Comparison of ENCODE assay signal across 25 mouse cellular contexts in the genomic region with DNA sequence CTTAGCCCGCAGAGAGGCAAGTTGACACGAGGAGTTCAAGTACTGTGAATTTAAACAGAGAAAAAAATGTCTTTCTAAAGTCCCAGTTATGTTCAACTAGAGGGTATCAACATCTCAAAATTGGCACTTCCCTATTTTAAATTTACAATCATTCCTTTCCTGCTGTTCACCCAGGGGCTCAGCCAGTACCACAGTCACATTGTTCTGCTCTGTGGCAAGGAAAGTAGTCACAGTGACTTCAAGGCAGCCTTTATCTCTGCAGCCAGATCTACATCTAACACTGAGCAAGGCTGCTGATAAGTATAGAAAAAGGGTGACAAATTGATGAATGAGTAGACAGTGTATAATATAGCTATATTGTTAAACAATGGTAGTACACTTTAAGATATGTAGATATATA.
DNase-seq lines count a peak whose midpoint lies in the region; ATAC-seq and TF ChIP-seq lines count a peak whose summit lies in the region.
"Had no signal": no experiment of that assay in that cellular context is flagged by ENCODE, and none has a peak within 500 bp of the region (broad histone marks: within the 10 kb centered on the region; RNA-seq: fewer than 3 reads in every experiment).

No protein-coding gene starts in this region.

- no peaks in the 10 kb centered on the region for H3K9me3 ChIP-seq in midbrain, embryonic 14.5 days (ENCODE audit: control insufficient read depth, low read length)
- no peaks in the 10 kb centered on the region for H3K9me3 ChIP-seq in midbrain, postnatal 0 days (ENCODE audit: low read length)
- no peaks in the 10 kb centered on the region for H3K9me3 ChIP-seq in CH12.LX (replicated peaks; ENCODE audit: low read length)
- H3K9me3 ChIP-seq: embryonic facial prominence, embryonic 10.5 days; embryonic facial prominence, embryonic 15.5 days; forebrain, embryonic 15.5 days; heart, embryonic 10.5 days; heart, embryonic 15.5 days; hindbrain, embryonic 12.5 days; limb, embryonic 13.5 days; lung, embryonic 15.5 days; neural tube, embryonic 15.5 days had no signal

- no peak overlapping the region for H3K9ac ChIP-seq in midbrain, embryonic 14.5 days (replicated peaks; ENCODE audit: low read length)
- no peak overlapping the region for H3K9ac ChIP-seq in midbrain, postnatal 0 days (replicated peaks; ENCODE audit: low read length, poor library complexity, severe bottlenecking)
- H3K9ac ChIP-seq in CH12.LX (ENCODE audit: insufficient read depth, low read depth) = no peak overlapping the region
- H3K9ac ChIP-seq: embryonic facial prominence, embryonic 15.5 days; forebrain, embryonic 15.5 days; heart, embryonic 15.5 days; hindbrain, embryonic 12.5 days; limb, embryonic 13.5 days; lung, embryonic 15.5 days; neural tube, embryonic 15.5 days had no signal

- in situ Hi-C loops in CH12.LX (cut with MboI; ENCODE audit: low pct_ligation_motif_present, low pct_unique_long_range_greater_than_20kb, low sequenced_read_pairs) = no loop called here

- no peak overlapping the region for H3K27ac ChIP-seq in midbrain, embryonic 14.5 days (replicated peaks; ENCODE audit: low read depth, low read length)
- H3K27ac ChIP-seq in midbrain, postnatal 0 days (ENCODE audit: low read depth, low read length) = no peak overlapping the region
- no peak overlapping the region for H3K27ac ChIP-seq in CH12.LX (ENCODE audit: insufficient read depth, low read depth)
- H3K27ac ChIP-seq: embryonic facial prominence, embryonic 10.5 days; embryonic facial prominence, embryonic 15.5 days; forebrain, embryonic 15.5 days; heart, embryonic 10.5 days; heart, embryonic 15.5 days; hindbrain, embryonic 12.5 days; hindbrain, postnatal 0 days; limb, embryonic 13.5 days; lung, embryonic 15.5 days; neural tube, embryonic 15.5 days had no signal

- H3K79me2 ChIP-seq in CH12.LX (replicated peaks; ENCODE audit: control insufficient read depth, extremely low read depth, insufficient read depth, poor library complexity, severe bottlenecking) = no peaks in the 10 kb centered on the region

- no peaks in the 10 kb centered on the region for H3K36me3 ChIP-seq in midbrain, embryonic 14.5 days (ENCODE audit: control insufficient read depth, insufficient read depth, low read length)
- H3K36me3 ChIP-seq in midbrain, postnatal 0 days (ENCODE audit: insufficient read depth, low read length) = no peaks in the 10 kb centered on the region
- no peaks in the 10 kb centered on the region for H3K36me3 ChIP-seq in CH12.LX (replicated peaks in 1 of 2; ENCODE audit: control insufficient read depth in 1 of 2, insufficient read depth in 1 of 2, low read length in 1 of 2)
- H3K36me3 ChIP-seq: embryonic facial prominence, embryonic 10.5 days; embryonic facial prominence, embryonic 15.5 days; forebrain, embryonic 15.5 days; heart, embryonic 10.5 days; heart, embryonic 15.5 days; hindbrain, embryonic 12.5 days; limb, embryonic 13.5 days; lung, embryonic 15.5 days; neural tube, embryonic 15.5 days had no signal

- H3K4me3 ChIP-seq in midbrain, embryonic 14.5 days (replicated peaks; ENCODE audit: low read depth, low read length) = no peak overlapping the region
- H3K4me3 ChIP-seq in midbrain, postnatal 0 days (ENCODE audit: low read depth, low read length) = no peak overlapping the region
- no peak overlapping the region for H3K4me3 ChIP-seq in CH12.LX (replicated peaks in 1 of 3; ENCODE audit: low read depth in 2 of 3, low read length in 2 of 3, poor library complexity in 1 of 3)
- H3K4me3 ChIP-seq: embryonic facial prominence, embryonic 10.5 days; embryonic facial prominence, embryonic 15.5 days; forebrain, embryonic 15.5 days; heart, embryonic 10.5 days; heart, embryonic 15.5 days; hindbrain, embryonic 12.5 days; limb, embryonic 13.5 days; lung, embryonic 15.5 days; neural tube, embryonic 15.5 days had no signal

- no peak overlapping the region for H3K4me2 ChIP-seq in midbrain, embryonic 14.5 days (ENCODE audit: low read length)
- H3K4me2 ChIP-seq in midbrain, postnatal 0 days (ENCODE audit: low read depth, low read length, poor library complexity, severe bottlenecking) = no peak overlapping the region
- no peak overlapping the region for H3K4me2 ChIP-seq in CH12.LX (ENCODE audit: insufficient read depth, low read depth, poor library complexity, severe bottlenecking)
- H3K4me2 ChIP-seq: embryonic facial prominence, embryonic 15.5 days; forebrain, embryonic 15.5 days; heart, embryonic 15.5 days; hindbrain, embryonic 12.5 days; limb, embryonic 13.5 days; liver, embryonic 11.5 days; lung, embryonic 15.5 days; neural tube, embryonic 15.5 days had no signal

- no peaks in the 10 kb centered on the region for H3K4me1 ChIP-seq in midbrain, embryonic 14.5 days (ENCODE audit: control insufficient read depth, insufficient read depth, low read length)
- no peaks in the 10 kb centered on the region for H3K4me1 ChIP-seq in midbrain, postnatal 0 days (ENCODE audit: insufficient read depth, low read length)
- peaks cover 0 to 16% of the 10 kb centered on the region in 2 experiments; a peak in 2 of 4 replicates for H3K4me1 ChIP-seq in CH12.LX (ENCODE audit: control insufficient read depth in 1 of 2, insufficient read depth in 2 of 2)
- H3K4me1 ChIP-seq: embryonic facial prominence, embryonic 10.5 days; embryonic facial prominence, embryonic 15.5 days; forebrain, embryonic 15.5 days; heart, embryonic 10.5 days; heart, embryonic 15.5 days; hindbrain, embryonic 12.5 days; limb, embryonic 13.5 days; lung, embryonic 15.5 days; neural tube, embryonic 15.5 days had no signal

- no peak for TF ChIP-seq RAD21 in CH12.LX (IDR thresholded peaks at IDR 0.05; ENCODE audit: low read depth, low read length)

- dilution Hi-C loops in CH12.LX (cut with MboI; ENCODE audit: extremely low pct_ligation_motif_present, extremely low pct_unique_long_range_greater_than_20kb, low sequenced_read_pairs) = no loop called here

- no peak for TF ChIP-seq CTCF in midbrain, postnatal 0 days (IDR thresholded peaks at IDR 0.05)
- TF ChIP-seq CTCF in CH12.LX (conservative IDR thresholded peaks at IDR 0.05 in 1 of 2, IDR thresholded peaks at IDR 0.05 in 1 of 2; ENCODE audit: low read depth in 2 of 2, low read length in 2 of 2) = no peak
- no peak for TF ChIP-seq CTCF in brain, embryonic 14.5 days (IDR thresholded peaks at IDR 0.05; ENCODE audit: borderline replicate concordance, extremely low read depth, insufficient read depth, insufficient read length)

- WGBS in midbrain, embryonic 14.5 days = 15% methylated on average over 2 of the region's 2 CpGs
- 21% methylated on average over 2 of the region's 2 CpGs for WGBS in midbrain, postnatal 0 days

- no peak for ATAC-seq in midbrain, embryonic 14.5 days (ENCODE audit: low FRiP score, low TSS enrichment)
- no peak for ATAC-seq in midbrain, postnatal 0 days (ENCODE audit: low FRiP score)
- ATAC-seq in megakaryocyte progenitor cell, adult 5-6 weeks (replicated peaks; ENCODE audit: poor library complexity) = peak; percentile 88
- ATAC-seq: forebrain, embryonic 15.5 days; hindbrain, postnatal 0 days; intestine, postnatal 0 days had no signal

- TF ChIP-seq POLR2A in CH12.LX (IDR thresholded peaks at IDR 0.05; ENCODE audit: low read depth, low read length) = no peak
- TF ChIP-seq POLR2A in brain, embryonic 14.5 days (IDR thresholded peaks at IDR 0.05; ENCODE audit: borderline replicate concordance, extremely low read depth, insufficient read depth, insufficient read length, poor library complexity, severe bottlenecking) = no peak

- no peaks in the 10 kb centered on the region for H3K27me3 ChIP-seq in midbrain, embryonic 14.5 days (ENCODE audit: control insufficient read depth, insufficient read depth, low read length)
- H3K27me3 ChIP-seq in midbrain, postnatal 0 days (ENCODE audit: insufficient read depth, low read length) = no peaks in the 10 kb centered on the region
- H3K27me3 ChIP-seq in CH12.LX (replicated peaks) = no peaks in the 10 kb centered on the region
- H3K27me3 ChIP-seq: embryonic facial prominence, embryonic 15.5 days; forebrain, embryonic 15.5 days; heart, embryonic 15.5 days; hindbrain, embryonic 12.5 days; limb, embryonic 13.5 days; lung, embryonic 15.5 days; neural tube, embryonic 15.5 days had no signal

- peak; percentile 8 for DNase-seq in midbrain, embryonic 14.5 days
- DNase-seq in midbrain, postnatal 0 days (ENCODE audit: low spot score) = no peak
- DNase-seq in CH12.LX (ENCODE audit: extremely low read depth) = peak; percentile 12
- DNase-seq in brain, embryonic 14.5 days (ENCODE audit: low read depth) = peak; percentile 41
- no peak for DNase-seq in right cerebral cortex, adult 2 months (ENCODE audit: low spot score in 2 of 2)
- no peak for DNase-seq in left cerebral cortex, postnatal 25 days (ENCODE audit: low spot score in 2 of 2)
- DNase-seq: adrenal gland, adult 2 months; adrenal gland, postnatal 36 days; cerebellum, adult 2 months; cerebellum, postnatal 14 days; kidney, postnatal 14 days; thymus, postnatal 4 days had no signal

- intact Hi-C loops in left cerebral cortex, postnatal 25 days (cut with DNase I) = no loop called here

- TF ChIP-seq EP300 in CH12.LX (IDR thresholded peaks at IDR 0.05; ENCODE audit: low read length) = no peak

TF ChIP-seq in CH12.LX, 34 proteins besides CTCF, POLR2A, EP300 and RAD21:
- TF ChIP-seq CHD1 (IDR thresholded peaks at IDR 0.05; ENCODE audit: low read depth, low read length) = no peak
- no peak for TF ChIP-seq E2F4 (IDR thresholded peaks at IDR 0.05; ENCODE audit: insufficient replicate concordance, low read depth, low read length)
- TF ChIP-seq ZNF384 (IDR thresholded peaks at IDR 0.05; ENCODE audit: low read depth, low read length) = no peak
- TF ChIP-seq NELFE (IDR thresholded peaks at IDR 0.05; ENCODE audit: low read depth, low read length) = no peak
- no peak for TF ChIP-seq JUN (IDR thresholded peaks at IDR 0.05; ENCODE audit: insufficient read depth, low read depth, low read length)
- no peak for TF ChIP-seq PAX5 (IDR thresholded peaks at IDR 0.05; ENCODE audit: low read length)
- TF ChIP-seq ZC3H11A (IDR thresholded peaks at IDR 0.05; ENCODE audit: low read depth, low read length) = no peak
- TF ChIP-seq GABPA (IDR thresholded peaks at IDR 0.05; ENCODE audit: insufficient replicate concordance, low read depth, low read length) = no peak
- no peak for TF ChIP-seq IRF4 (IDR thresholded peaks at IDR 0.05; ENCODE audit: low read depth, low read length)
- TF ChIP-seq TBP (conservative IDR thresholded peaks at IDR 0.05; ENCODE audit: low read depth, low read length) = no peak
- TF ChIP-seq NRF1 (IDR thresholded peaks at IDR 0.05; ENCODE audit: low read depth, low read length) = no peak
- TF ChIP-seq USF2 (conservative IDR thresholded peaks at IDR 0.05; ENCODE audit: low read depth, low read length) = no peak
- TF ChIP-seq USF1 (IDR thresholded peaks at IDR 0.05; ENCODE audit: low read depth, low read length) = no peak
- no peak for TF ChIP-seq SIN3A (IDR thresholded peaks at IDR 0.05; ENCODE audit: low read length)
- TF ChIP-seq BHLHE40 (IDR thresholded peaks at IDR 0.05; ENCODE audit: low read depth, low read length) = no peak
- no peak for TF ChIP-seq ETS1 (conservative IDR thresholded peaks at IDR 0.05; ENCODE audit: low read depth, low read length)

Comparison
In these comparisons a context has a peak if more than half of its experiments do, and no peak if none do; other contexts are left out.
1. DNase-seq: peak in midbrain, embryonic 14.5 days (single experiment), CH12.LX (single experiment) and brain, embryonic 14.5 days (single experiment); none in midbrain, postnatal 0 days (single experiment), right cerebral cortex, adult 2 months (0 of 2) and left cerebral cortex, postnatal 25 days (0 of 2).